Mouse (Mus musculus) embryonic facial prominence, embryonic 14.5 days (tissue): ENCODE data around the gene Gse1. TPM values are rescaled to one million over a fixed set of nuclear protein-coding genes. Genes with fewer than 3 reads are reported as not detected.
A peak's percentile ranks its signal among the peaks of the same experiment; 100 is the strongest.

ENCODE experiments used
- ATAC-seq: fragments of 200-750 bp; cut with Nextera tagmentation; 2 replicates; pipeline ENCODE4 v1.8.0; 2017; ENCODE audit warnings: low read depth, moderate number of reproducible peaks, moderate TSS enrichment
- DNase-seq: peaks from one replicate; pipeline ENCODE4 v3.0.0-alpha.2; 2015; ENCODE audit warnings: low spot score
- H3K27ac ChIP-seq: fragments of 300-500 bp; sonication (generic); replicated peaks from 2 replicates; pipeline ENCODE4 v1.5.1; 2014; ENCODE audit warnings: low read depth, mild to moderate bottlenecking, low read length, moderate library complexity
- H3K27me3 ChIP-seq: fragments of 300-500 bp; sonication (generic); replicated peaks from 2 replicates; pipeline ENCODE4 v1.6.1; 2014; ENCODE audit warnings: low read length; ENCODE audit not compliant: control insufficient read depth, insufficient read depth
- H3K36me3 ChIP-seq: fragments of 300-500 bp; sonication (generic); 2 replicates; pipeline ENCODE4 v1.6.1; 2014; ENCODE audit warnings: low read length, mixed read lengths; ENCODE audit not compliant: control insufficient read depth, insufficient read depth
- H3K4me1 ChIP-seq: fragments of 300-500 bp; sonication (generic); 2 replicates; pipeline ENCODE4 v1.6.1; 2014; ENCODE audit warnings: antibody characterized with exemption, low read length; ENCODE audit not compliant: control insufficient read depth, insufficient read depth
- H3K4me2 ChIP-seq: fragments of 300-500 bp; sonication (generic); 2 replicates; pipeline ENCODE4 v1.6.1; 2014; ENCODE audit warnings: low read depth, mild to moderate bottlenecking, low read length, moderate library complexity, mixed read lengths
- H3K4me3 ChIP-seq: fragments of 300-500 bp; sonication (generic); 2 replicates; pipeline ENCODE4 v1.5.1; 2014; ENCODE audit warnings: low read depth, mild to moderate bottlenecking, low read length
- H3K9ac ChIP-seq: fragments of 300-500 bp; sonication (generic); 2 replicates; pipeline ENCODE4 v1.6.1; 2014; ENCODE audit warnings: low read depth, mild to moderate bottlenecking, low read length, moderate library complexity, mixed read lengths
- H3K9me3 ChIP-seq: fragments of 300-500 bp; sonication (generic); 2 replicates; pipeline ENCODE4 v1.6.1; 2016; ENCODE audit warnings: low read length; ENCODE audit not compliant: control insufficient read depth
- WGBS: fragments of 180-500 bp; shearing (Covaris S2); extraction: QIAGEN DNeasy Blood & Tissue Kit; methylation state at CpG from one replicate; pipeline ENCODE4 v1.1.7; 2014; 5-methylcytosine and 5-hydroxymethylcytosine counted together
- polyA plus RNA-seq: library from polyadenylated mRNA; unstranded; fragments of >200 nt; fragmentation: Nextera tagmentation; extraction: Ambion mirVana; gene quantifications from 2 replicates; pipeline ENCODE4 v1.2.1, GENCODE M21; 2014

The Gse1 gene
- polyA plus RNA-seq, 1 experiment from 2014 or later = 8.7 TPM

DNA sequence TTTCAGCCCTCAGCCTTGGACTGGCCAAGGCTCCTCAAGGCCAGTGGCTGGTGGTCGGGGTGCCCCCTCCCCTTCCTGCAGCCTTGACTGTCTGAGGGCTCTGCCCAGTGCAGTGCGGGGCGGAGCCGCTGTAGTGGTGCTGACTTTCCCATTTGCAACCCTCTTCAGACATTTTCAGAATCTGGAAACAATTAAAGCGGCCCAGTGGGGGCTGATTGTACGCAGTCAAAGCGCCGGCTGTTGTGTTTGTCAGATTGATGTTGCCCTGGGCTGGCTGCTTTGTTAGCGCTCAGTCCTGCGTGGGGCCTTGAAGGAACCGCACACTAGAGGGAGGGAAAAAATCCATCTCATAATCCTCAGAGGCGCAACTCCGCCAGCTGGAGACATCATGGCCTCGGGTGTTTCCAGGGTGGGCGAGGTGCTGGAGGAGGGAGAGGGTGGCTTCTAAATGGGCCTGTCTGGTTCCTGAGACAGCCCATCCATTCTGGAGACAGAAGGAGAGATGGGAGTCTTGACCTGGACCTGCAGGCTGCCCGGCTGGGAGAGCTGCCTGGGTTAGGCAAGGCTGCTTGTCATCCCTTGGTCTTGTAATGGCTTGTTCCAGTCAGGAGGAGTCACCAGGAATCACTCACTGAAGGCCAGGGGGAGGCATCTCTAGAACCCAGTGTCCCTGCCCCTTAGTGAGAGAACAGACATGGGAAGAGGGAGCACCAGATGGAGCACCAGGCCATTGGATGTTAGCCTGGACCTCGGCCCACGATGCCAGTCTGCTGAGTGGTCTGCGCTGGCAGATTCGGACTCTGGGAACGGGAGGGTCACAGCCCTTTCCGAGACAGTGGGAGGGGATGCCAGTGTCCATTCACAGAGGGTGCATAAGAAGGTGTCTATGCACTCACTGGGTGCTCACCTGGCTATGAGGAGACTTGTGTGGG lies 70.6 kb downstream of the Gse1 start:
- DNase-seq (peak; percentile 91), ATAC-seq (peak; percentile 68)
- peak overlapping the region; percentile 27 for H3K4me2 ChIP-seq
- H3K9me3 ChIP-seq = no peaks in the 10 kb centered on the region
- peaks cover 66% of the 10 kb centered on the region for H3K4me1 ChIP-seq
- no peaks in the 10 kb centered on the region for H3K36me3 ChIP-seq
- H3K4me3 ChIP-seq = no peak overlapping the region
- H3K27ac ChIP-seq = peak overlapping the region; percentile 90
- peak overlapping the region; percentile 54; the same call in 1 of the 2 replicates for H3K9ac ChIP-seq
- no peaks in the 10 kb centered on the region for H3K27me3 ChIP-seq
- WGBS = 37% methylated on average over 22 of the region's 22 CpGs

- ATAC-seq (peak; percentile 48), DNase-seq (peak; percentile 81)
- no peaks in the 10 kb centered on the region for H3K9me3 ChIP-seq
- WGBS = 7% methylated on average over 13 of the region's 13 CpGs
- no peak overlapping the region for H3K4me2 ChIP-seq
- H3K27ac ChIP-seq = peak overlapping the region; percentile 39; the same call in 1 of the 2 replicates
- no peak overlapping the region for H3K4me3 ChIP-seq
- H3K27me3 ChIP-seq = no peaks in the 10 kb centered on the region
- H3K9ac ChIP-seq = peak overlapping the region; percentile 14; the same call in 1 of the 2 replicates
- H3K4me1 ChIP-seq = peaks cover 63% of the 10 kb centered on the region
- no peaks in the 10 kb centered on the region for H3K36me3 ChIP-seq
Observed at GRCm38 (mm10) chr8:120300601-120301141, 72.4 kb downstream of the Gse1 start.

DNA sequence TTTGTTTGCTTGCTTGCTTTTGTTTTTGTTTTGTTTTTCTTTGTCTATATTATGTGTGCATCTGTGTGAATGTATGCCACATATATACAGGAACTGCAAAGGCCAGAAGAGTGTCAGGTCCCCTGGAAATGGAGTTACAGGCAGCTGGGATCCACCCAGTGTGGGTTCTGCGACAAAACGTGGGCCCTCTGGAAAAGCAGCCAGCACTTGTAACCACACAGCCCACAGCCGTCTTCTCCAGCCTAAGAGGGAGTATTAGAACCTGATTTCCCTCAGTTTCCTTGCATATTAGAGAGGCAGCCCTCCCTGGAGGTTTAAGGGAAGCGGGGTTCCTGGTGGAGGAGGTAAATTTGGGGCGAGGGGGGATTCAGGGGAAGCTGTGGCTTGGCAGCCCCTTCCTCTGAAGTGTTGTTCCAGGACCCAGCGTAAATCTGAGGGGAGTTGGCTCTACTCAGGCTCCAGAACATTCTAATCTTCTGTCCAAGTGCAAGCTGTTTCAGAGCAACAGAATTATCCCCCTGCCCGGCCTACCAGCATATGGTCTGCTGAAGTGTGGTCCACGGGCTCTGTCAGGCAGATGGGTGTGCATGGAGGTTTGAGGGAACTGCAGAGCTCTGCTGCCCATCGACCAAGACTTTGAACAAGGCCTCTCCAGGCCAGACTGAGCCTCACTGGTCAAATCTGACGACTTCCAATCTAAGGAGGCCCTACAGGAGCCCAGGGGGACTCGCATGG lies 74.9 kb downstream of the Gse1 start:
- peak overlapping the region; percentile 25; the same call in 1 of the 2 replicates for H3K9ac ChIP-seq
- ATAC-seq = no peak
- H3K4me1 ChIP-seq = peaks cover 54% of the 10 kb centered on the region
- H3K27ac ChIP-seq = peak overlapping the region; percentile 77
- WGBS = 46% methylated on average over 11 of the region's 11 CpGs
- no peak overlapping the region for H3K4me2 ChIP-seq
- no peaks in the 10 kb centered on the region for H3K36me3 ChIP-seq
- H3K9me3 ChIP-seq = no peaks in the 10 kb centered on the region
- H3K27me3 ChIP-seq = no peaks in the 10 kb centered on the region
- DNase-seq = no peak
- no peak overlapping the region for H3K4me3 ChIP-seq

DNA sequence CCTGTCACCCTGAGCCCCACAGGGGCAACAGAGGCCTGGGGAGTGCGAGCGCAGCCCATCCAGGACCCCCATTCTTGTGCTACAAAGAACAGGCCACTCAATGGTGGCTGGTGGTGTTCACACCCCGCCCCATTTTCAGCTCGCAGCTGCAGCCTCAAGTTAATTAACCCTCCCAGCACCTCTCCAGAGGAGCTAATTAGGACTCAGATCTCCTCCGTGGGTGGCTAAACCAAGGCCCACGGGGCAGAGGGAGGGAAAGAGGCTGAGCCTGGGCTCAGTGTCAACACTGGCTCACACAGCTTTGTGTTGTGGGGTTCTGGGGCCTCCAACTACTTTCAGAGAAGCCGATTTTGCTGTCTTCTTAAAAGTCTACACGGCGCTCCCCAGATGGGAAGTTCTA lies 75.8 kb downstream of the Gse1 start:
- no peaks in the 10 kb centered on the region for H3K9me3 ChIP-seq
- DNase-seq (peak; percentile 73), ATAC-seq (0 out of 2 replicates have a peak, but pooled peaks have one; percentile 6)
- H3K4me2 ChIP-seq = no peak overlapping the region; the same call in 1 of the 2 replicates
- H3K27me3 ChIP-seq = no peaks in the 10 kb centered on the region
- H3K9ac ChIP-seq = peak overlapping the region; percentile 43; the same call in 1 of the 2 replicates
- peak overlapping the region; percentile 77 for H3K27ac ChIP-seq
- H3K4me3 ChIP-seq = no peak overlapping the region
- peaks cover 54% of the 10 kb centered on the region for H3K4me1 ChIP-seq
- 31% methylated on average over 9 of the region's 9 CpGs for WGBS
- no peaks in the 10 kb centered on the region for H3K36me3 ChIP-seq

GRCm38 (mm10) chr8:120305800-120306385 lies 77.6 kb downstream of the Gse1 start:
- Histone ChIP-seq H3K27ac (no peak overlapping the region), H3K36me3 (no peaks in the 10 kb centered on the region), H3K4me1 (peaks cover 48% of the 10 kb centered on the region), H3K4me3 (no peak overlapping the region), H3K27me3 (no peaks in the 10 kb centered on the region), H3K9me3 (no peaks in the 10 kb centered on the region), H3K4me2 (no peak overlapping the region), H3K9ac (no peak overlapping the region)
- WGBS = 78% methylated on average over 8 of the region's 10 CpGs
- ATAC-seq (no peak), DNase-seq (no peak)

GRCm38 (mm10) chr8:120307103-120307502 lies 78.8 kb downstream of the Gse1 start:
- no peak overlapping the region for H3K9ac ChIP-seq
- H3K4me3 ChIP-seq = no peak overlapping the region
- no peaks in the 10 kb centered on the region for H3K27me3 ChIP-seq
- ATAC-seq (peak; percentile 58), DNase-seq (peak; percentile 60)
- H3K9me3 ChIP-seq = no peaks in the 10 kb centered on the region
- H3K36me3 ChIP-seq = no peaks in the 10 kb centered on the region
- 25% methylated on average over 15 of the region's 16 CpGs for WGBS
- H3K4me2 ChIP-seq = no peak overlapping the region
- H3K27ac ChIP-seq = no peak overlapping the region
- peaks cover 48% of the 10 kb centered on the region for H3K4me1 ChIP-seq

DNA sequence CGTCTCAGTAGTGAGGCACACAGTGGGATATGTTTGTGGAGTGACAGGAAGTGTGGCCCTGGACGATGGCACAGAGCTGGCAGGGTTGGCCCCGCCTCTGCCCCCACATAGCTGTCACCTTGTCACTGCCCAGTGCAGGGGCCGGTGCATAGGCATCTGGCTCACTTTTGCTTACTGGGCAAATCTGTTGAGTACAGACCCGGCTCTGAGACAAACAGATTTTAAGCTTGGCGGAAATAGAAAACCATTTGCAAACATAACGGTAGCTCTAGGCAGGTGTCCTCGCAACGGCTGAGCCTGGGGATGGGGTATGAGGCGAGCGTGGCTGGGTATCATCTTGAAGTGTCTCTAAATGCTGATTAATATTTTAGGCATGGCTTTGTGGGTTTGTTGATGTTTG lies 79.3 kb downstream of the Gse1 start:
- 51% methylated on average over 11 of the region's 11 CpGs for WGBS
- Histone ChIP-seq H3K4me3 (no peak overlapping the region), H3K9me3 (no peaks in the 10 kb centered on the region), H3K4me2 (no peak overlapping the region), H3K9ac (no peak overlapping the region), H3K4me1 (peaks cover 48% of the 10 kb centered on the region), H3K36me3 (no peaks in the 10 kb centered on the region), H3K27me3 (no peaks in the 10 kb centered on the region), H3K27ac (no peak overlapping the region)
- DNase-seq (no peak), ATAC-seq (no peak)

GRCm38 (mm10) chr8:120308131-120308530 lies 79.9 kb downstream of the Gse1 start:
- Histone ChIP-seq H3K9ac (peak overlapping the region; percentile 30; the same call in 1 of the 2 replicates), H3K36me3 (no peaks in the 10 kb centered on the region), H3K27ac (0 out of 2 replicates have a peak overlapping the region, but pooled peaks have one; percentile 33), H3K4me3 (no peak overlapping the region), H3K9me3 (no peaks in the 10 kb centered on the region), H3K27me3 (no peaks in the 10 kb centered on the region), H3K4me2 (no peak overlapping the region), H3K4me1 (peaks cover 45% of the 10 kb centered on the region)
- no peak for ATAC-seq
- WGBS = 52% methylated on average over 6 of the region's 8 CpGs
- DNase-seq = no peak
